Mouse (Mus musculus): ENCODE data around the gene Cars. TPM values are rescaled to one million over a fixed set of nuclear protein-coding genes. Genes with fewer than 3 reads are reported as not detected.

The Cars gene
- polyA plus RNA-seq, 1 experiment = 41.4 TPM

DNA sequence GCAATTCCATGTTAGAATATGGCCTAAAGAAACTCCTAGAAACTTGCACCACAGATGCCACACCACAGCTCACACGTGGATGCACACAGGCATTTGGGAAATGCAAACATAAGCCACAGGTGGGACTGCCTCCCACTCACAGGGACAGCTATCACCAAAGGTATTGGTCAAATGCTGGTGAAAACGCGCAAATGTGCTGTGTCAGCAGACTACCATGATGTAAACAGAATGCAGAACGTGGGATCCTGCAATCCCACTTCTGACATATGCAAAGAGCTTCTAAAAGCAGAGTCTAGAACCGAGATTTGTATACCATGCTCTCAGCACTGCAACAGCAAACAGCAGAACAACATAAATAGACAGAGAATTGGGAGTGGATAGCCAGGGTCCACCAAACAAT is 16.9 kb downstream of the Cars start:
- no peak for DNase-seq (ENCODE audit: low read depth)

DNA sequence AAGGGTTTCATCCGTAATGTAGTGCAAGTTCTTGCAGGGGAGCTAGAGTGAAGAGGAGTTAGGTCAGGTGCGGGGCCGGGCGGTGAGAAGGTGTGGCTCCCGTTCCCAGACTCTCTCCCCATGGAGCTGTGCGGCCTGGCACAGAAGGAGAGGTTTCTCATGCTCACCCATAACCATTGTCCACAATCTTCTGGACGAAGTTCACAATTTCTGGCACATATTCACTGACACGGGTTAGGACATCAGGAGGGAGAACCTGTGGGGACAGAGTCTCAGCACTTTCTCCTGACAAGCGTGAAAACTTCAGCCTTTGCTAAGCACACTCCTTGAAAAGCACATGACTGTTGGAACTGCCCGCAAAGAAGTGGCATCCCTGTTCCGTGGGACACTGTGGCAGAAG is 24.1 kb downstream of the Cars start:
- no peak for DNase-seq (ENCODE audit: low read depth)
- TF ChIP-seq POLR2A (IDR thresholded peaks at IDR 0.05; ENCODE audit: borderline replicate concordance, extremely low read depth, insufficient read depth, insufficient read length, poor library complexity, severe bottlenecking) (no peak), CTCF (IDR thresholded peaks at IDR 0.05; ENCODE audit: borderline replicate concordance, extremely low read depth, insufficient read depth, insufficient read length) (no peak)

More for the DNA sequence above, 16.9 kb downstream of the Cars start:
- TF ChIP-seq POLR2A (IDR thresholded peaks at IDR 0.05; ENCODE audit: borderline replicate concordance, extremely low read depth, insufficient read depth, insufficient read length, poor library complexity, severe bottlenecking) (no peak), CTCF (IDR thresholded peaks at IDR 0.05; ENCODE audit: borderline replicate concordance, extremely low read depth, insufficient read depth, insufficient read length) (no peak)

DNA sequence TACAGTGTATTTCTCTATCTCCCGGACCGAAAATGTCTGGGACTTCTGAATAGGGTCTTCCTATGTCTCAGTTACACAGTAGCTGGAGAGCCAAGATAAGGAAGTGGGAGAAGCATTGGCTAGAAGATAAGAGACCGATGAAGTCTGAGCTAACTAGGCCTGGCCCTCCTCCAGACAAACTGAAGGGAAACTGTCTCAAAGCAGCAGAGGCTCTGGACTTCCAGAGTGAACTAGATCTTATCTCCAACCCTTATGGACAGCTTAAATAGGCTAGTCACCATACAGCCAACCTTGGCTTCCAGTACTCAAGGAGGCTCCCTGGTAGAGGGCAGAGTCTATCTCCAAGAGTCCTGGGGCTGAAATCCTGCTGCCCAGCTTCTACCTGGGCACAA is 34.2 kb downstream of the Cars start:
- DNase-seq (ENCODE audit: low read depth) = no peak
- no peak for TF ChIP-seq POLR2A (IDR thresholded peaks at IDR 0.05; ENCODE audit: borderline replicate concordance, extremely low read depth, insufficient read depth, insufficient read length, poor library complexity, severe bottlenecking)
- TF ChIP-seq CTCF (IDR thresholded peaks at IDR 0.05; ENCODE audit: borderline replicate concordance, extremely low read depth, insufficient read depth, insufficient read length) = no peak

DNA sequence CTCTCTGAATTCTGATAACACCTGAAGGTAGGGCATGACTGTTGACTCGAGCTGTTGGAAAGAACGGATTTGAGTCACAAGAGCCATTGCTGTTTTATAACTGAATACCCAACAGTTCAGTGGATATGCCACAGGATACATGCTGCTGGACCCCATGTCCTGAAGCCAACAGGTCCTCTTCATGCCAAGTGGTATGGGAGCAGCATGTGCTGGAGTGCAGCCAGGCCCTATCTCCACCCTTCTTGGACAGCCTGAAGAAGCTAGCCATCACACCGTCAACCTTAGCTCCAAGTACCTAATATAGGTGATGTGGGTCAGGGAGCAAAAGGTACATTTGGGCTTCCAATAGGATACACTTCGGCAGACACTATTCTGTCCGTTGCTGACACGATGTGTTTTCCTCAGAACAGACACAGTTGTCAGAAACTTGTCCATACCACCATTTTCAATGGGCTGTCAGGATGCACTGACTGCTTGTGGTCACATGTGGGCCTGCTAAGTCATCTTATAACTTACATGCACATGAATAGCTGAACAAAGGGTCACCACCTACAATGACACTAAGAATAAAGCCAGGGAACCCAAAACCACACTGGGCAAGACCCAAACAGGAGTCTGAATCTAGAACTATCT is 34.8 kb downstream of the Cars start:
- DNase-seq (ENCODE audit: low read depth) = no peak
- TF ChIP-seq POLR2A (IDR thresholded peaks at IDR 0.05; ENCODE audit: borderline replicate concordance, extremely low read depth, insufficient read depth, insufficient read length, poor library complexity, severe bottlenecking) (no peak), CTCF (IDR thresholded peaks at IDR 0.05; ENCODE audit: borderline replicate concordance, extremely low read depth, insufficient read depth, insufficient read length) (no peak)

DNA sequence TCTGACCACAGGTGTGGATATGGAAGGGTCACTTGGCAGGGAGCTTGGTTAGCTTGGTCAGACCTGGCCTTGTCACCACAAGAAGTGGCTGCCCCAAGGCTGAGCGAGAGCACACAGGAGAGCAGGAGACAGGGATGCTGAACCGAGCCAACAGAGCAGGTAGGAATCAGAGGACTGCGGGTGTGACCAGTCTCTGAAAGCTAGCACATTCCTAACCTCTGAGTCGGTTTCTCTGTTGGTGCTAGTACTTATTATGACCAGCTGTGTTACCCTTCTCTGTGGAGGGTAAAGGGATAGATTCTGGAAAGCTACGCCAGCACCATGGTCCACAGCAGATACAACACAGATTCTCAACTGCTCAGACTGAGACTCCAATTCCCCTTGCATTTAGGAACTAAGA is 36.1 kb downstream of the Cars start:
- no peak for TF ChIP-seq POLR2A (IDR thresholded peaks at IDR 0.05; ENCODE audit: borderline replicate concordance, extremely low read depth, insufficient read depth, insufficient read length, poor library complexity, severe bottlenecking)
- TF ChIP-seq CTCF (IDR thresholded peaks at IDR 0.05; ENCODE audit: borderline replicate concordance, extremely low read depth, insufficient read depth, insufficient read length) = no peak
- DNase-seq (ENCODE audit: low read depth) = no peak

DNA sequence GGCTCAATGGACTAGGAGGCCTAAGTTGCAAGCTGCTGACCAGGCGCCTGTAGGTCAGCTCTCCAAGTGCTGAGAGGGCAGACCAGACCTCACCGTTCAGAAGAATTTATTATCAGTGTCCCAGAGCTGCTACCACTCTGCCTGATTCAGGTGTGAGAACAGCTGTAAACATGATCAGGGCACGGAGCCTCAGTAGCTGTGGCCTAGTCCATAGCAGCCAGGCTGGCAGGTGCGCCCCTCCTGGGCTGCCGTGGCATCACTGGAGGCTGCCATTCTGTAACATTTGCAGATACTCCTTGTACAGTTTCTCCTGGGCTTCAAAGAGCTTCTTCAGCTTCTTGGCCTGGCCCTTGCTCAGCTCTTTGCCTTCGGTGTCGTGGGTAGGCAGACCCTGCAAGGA is 42.3 kb downstream of the Cars start:
- TF ChIP-seq POLR2A (IDR thresholded peaks at IDR 0.05; ENCODE audit: borderline replicate concordance, extremely low read depth, insufficient read depth, insufficient read length, poor library complexity, severe bottlenecking) = no peak
- no peak for TF ChIP-seq CTCF (IDR thresholded peaks at IDR 0.05; ENCODE audit: borderline replicate concordance, extremely low read depth, insufficient read depth, insufficient read length)
- no peak for DNase-seq (ENCODE audit: low read depth)

DNA sequence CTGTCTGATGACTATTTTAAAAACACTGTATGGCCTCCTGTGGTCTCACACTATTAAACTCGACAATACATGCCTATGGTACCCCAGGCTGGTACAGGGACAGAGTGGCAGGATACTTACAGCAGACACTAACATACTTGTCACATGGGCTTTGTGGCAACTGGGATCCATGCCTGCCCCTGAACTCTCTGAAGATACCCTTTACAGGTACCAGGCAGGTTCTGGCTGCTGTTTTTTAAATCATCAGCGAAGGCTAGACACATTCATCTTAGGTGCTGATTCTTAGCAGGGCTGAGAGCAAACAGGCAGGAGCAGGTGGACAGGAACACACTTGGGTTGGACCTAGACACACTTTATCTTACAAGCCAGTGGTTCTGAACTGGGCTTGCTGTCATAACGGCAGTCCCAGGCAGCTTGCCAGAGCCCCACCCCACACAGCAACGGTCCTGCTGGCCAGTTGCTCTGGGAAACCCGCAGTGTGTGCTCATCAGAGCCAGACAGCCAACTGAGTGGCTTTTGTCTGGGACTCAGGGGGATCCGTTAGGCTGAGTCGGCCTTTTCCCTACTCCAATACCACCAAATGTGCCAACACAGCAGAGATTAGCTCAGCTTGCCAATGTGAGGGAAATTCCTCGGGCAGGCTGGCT is 42.8 kb downstream of the Cars start:
- DNase-seq (ENCODE audit: low read depth) = peak; percentile 78
- TF ChIP-seq CTCF (IDR thresholded peaks at IDR 0.05; ENCODE audit: borderline replicate concordance, extremely low read depth, insufficient read depth, insufficient read length) (no peak), POLR2A (IDR thresholded peaks at IDR 0.05; ENCODE audit: borderline replicate concordance, extremely low read depth, insufficient read depth, insufficient read length, poor library complexity, severe bottlenecking) (no peak)

DNA sequence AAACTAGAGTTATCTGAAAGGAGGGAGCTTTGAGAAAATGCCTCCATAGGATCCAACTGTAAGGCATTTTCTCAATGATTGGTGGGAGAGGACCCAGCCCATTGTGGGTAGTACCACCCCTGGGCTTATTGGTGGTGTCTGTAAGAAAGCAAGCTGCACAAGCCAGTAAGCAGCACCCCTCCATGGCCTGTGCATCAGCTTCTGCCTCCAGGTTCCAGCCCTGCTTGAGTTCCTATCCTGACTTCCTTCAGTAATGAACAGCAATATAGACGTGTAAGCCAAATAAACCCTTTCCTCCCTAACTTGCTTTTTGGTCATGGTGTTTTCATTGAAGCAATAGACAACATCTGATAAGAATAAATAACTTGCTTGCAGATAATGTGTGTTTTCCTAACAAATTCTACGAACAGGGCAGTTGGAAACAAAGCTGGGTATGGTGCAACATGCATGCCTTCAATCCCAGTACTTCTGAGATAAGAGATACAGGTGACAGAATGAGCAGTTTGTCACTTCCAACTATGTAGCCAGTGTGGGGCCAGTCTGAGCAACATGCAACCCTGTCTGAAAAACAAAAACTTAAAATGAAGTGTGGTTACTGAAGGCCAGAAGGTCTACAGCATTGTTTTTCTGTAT is 50.2 kb downstream of the Cars start:
- no peak for DNase-seq (ENCODE audit: low read depth)
- TF ChIP-seq POLR2A (IDR thresholded peaks at IDR 0.05; ENCODE audit: borderline replicate concordance, extremely low read depth, insufficient read depth, insufficient read length, poor library complexity, severe bottlenecking) (no peak), CTCF (IDR thresholded peaks at IDR 0.05; ENCODE audit: borderline replicate concordance, extremely low read depth, insufficient read depth, insufficient read length) (no peak)

DNA sequence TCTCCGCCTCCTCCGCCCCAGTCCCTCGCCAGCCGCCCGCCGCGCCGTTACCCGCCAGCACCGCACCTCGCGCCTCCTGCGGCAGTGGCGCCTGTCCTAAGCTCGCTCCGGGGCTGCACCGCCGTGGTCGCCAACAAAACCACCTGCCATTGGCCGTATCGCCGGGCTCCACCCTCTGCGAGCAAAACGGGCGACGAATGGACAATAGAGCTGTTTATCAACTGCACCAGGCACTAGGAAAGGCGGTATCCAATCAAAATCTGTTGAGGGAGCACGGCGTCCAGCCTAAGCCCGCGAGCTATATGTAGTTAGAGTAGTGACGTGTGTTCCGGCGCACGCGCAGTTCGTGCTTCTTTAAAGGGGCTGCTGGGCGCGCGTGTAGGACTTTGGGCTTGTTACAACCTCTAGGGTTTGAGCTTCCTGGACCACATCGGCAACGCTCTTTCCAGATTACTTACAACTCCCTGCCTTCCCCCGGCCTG is 50.9 kb downstream of the Cars start, which contains the start of gene Nap1l4:
Nap1l4 (minus strand) TSS at position 131 of the 482 bp plus-strand sequence.
- peak; percentile 100 for DNase-seq (ENCODE audit: low read depth)
- TF ChIP-seq POLR2A (IDR thresholded peaks at IDR 0.05; ENCODE audit: borderline replicate concordance, extremely low read depth, insufficient read depth, insufficient read length, poor library complexity, severe bottlenecking) (peak; percentile 85), CTCF (IDR thresholded peaks at IDR 0.05; ENCODE audit: borderline replicate concordance, extremely low read depth, insufficient read depth, insufficient read length) (no peak)

DNA sequence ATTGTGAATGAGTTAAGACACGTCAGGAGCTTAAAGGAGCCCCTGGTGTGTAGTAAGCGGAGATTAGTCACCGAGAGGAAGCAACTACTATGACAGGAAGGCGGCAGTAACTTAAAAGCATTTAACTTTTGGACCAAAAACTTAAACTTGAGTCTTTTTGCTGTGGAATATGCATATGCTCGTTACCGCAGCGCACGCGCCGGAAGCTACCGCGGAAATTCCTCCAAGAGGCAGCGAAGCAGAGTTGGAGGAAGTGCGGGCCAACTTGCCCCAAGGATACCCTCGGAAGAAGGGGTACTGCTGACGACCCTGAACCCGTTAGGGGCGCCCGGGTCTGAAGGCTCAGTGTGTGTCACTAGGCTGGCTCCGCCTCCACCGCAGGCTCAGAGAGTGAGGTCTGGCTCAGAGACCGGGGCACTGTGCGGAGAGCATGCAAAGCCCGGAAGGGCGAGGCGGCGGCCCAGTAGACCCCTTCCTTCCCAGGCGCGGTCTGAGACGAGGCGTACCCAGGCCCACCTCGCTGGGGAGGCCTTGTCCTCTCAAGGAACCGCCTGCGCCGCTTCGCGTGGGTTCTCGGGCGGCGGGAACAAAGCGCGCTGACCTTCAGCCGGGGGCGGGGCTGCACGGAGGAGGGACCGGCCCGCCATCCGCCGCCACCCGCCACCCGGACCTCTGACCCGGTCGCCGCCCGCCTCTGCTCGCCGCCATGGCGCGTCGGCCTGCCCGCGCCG is 51.5 kb downstream of the Cars start:
- DNase-seq (ENCODE audit: low read depth) = peak; percentile 66
- TF ChIP-seq CTCF (IDR thresholded peaks at IDR 0.05; ENCODE audit: borderline replicate concordance, extremely low read depth, insufficient read depth, insufficient read length) = no peak
- TF ChIP-seq POLR2A (IDR thresholded peaks at IDR 0.05; ENCODE audit: borderline replicate concordance, extremely low read depth, insufficient read depth, insufficient read length, poor library complexity, severe bottlenecking) = no peak

DNA sequence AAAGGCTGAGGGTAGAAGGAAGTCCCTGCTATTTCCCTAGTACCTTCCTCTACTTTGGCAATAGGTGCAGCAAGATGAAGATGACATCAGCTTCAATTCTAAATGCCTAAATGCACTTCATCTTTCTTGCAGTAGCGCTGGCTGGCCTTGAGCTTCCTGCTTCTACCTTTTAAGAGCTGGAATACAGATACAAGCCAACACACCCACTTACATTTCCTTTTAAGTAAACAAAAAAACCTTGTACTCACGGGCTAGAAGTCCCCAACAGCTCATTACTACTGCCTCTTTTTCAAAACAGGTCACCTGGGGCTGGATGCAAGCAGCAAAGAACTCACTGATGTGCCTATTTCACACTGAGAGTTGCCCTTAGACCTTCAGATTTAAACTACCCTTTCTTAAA is 53.3 kb downstream of the Cars start:
- TF ChIP-seq CTCF (IDR thresholded peaks at IDR 0.05; ENCODE audit: borderline replicate concordance, extremely low read depth, insufficient read depth, insufficient read length) (no peak), POLR2A (IDR thresholded peaks at IDR 0.05; ENCODE audit: borderline replicate concordance, extremely low read depth, insufficient read depth, insufficient read length, poor library complexity, severe bottlenecking) (no peak)
- DNase-seq (ENCODE audit: low read depth) = no peak

Data from brain, embryonic 14.5 days (tissue).